Mouse (Mus musculus): Measurements from ENCODE around the gene Tbx18.

Gene Tbx18

GRCm38 (mm10) chr9:87710360-87710759 lies 20.7 kb downstream of the Tbx18 start:
- no peak for DNase-seq (ENCODE audit: low spot score)

DNA sequence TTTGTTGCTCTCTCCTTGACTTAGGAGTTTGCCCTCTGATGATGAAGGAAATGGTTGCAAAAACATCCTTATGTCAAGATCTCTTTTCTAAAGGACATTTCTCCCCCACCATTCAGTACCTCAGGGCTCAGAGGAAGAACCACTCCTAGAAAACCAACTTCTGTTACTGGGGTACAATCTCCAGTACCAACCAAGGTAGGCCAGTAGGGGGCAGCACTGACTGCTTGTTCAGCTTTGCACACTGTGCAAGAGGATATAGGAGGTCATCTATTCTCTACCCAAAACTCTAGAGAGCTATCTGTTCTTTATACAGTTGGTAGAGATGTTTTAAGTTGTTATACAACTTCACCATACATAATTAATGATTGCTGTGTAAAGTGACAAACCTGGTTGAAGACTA lies 22.9 kb downstream of the Tbx18 start:
- peak; percentile 87 for DNase-seq (ENCODE audit: low spot score)

- no peak for DNase-seq (ENCODE audit: low spot score)
These were observed 28.8 kb downstream of the Tbx18 start for GRCm38 (mm10) chr9:87702267-87702666.

DNA sequence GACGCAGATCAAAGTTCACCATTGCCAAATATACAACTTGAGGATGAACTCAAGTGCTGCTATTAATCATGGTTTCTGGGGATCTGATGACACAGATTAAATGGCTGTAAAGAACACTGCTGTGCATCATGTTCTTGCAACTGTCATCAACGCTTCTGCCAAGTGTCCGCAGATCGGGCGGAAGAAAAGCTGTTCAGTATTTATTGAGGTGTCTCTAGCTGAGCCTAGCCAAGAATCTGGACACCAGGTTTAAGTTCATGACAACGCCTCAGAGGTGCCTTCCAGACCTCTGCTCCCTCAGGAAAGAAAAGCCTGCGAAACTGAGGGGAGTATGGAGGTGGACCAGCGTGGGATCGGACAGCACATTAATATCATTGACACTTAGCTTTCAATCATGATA lies 44.1 kb downstream of the Tbx18 start:
- no peak for DNase-seq (ENCODE audit: low spot score)

GRCm38 (mm10) chr9:87682247-87682646 lies 48.8 kb downstream of the Tbx18 start:
- DNase-seq (ENCODE audit: low spot score): no peak

Measured in testis, postnatal 10 days (tissue).